Comparison of ENCODE assay signal across 8 mouse cellular contexts in the genomic region with DNA sequence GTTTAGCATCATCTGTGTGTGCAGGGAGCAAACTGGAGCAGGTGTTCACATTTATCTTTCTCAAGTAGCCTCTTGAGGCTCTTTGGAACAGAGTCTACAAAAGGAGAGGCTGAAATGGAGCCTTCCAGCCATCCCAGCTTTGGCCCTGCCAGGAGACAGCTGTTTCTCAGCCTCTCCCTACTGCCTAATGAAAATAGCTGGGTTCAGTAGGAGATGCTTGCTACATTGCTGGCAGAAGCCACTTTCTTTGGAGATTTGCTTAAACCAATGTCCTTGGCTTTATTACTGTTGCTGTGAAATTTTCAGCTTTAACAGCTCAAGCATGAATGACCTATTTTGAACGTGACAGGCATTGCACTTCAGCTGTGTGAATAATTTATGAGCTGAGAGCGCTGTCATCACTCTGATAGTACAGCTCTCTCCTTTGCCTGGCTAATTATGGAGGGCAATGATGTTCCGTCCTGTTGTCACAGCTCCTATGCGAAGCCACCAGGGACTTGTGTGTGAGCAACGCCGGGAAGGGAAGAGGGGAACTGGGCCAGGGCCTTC. TPM values are rescaled to one million over a fixed set of nuclear protein-coding genes. Genes with fewer than 3 reads are reported as not detected.
A peak's percentile ranks its signal among the peaks of the same experiment; 100 is the strongest.
DNase-seq lines count a peak whose midpoint lies in the region; ATAC-seq and TF ChIP-seq lines count a peak whose summit lies in the region.

No protein-coding gene starts in this region.

- no peak for TF ChIP-seq EP300 in stomach, postnatal 0 days (optimal IDR thresholded peaks at IDR 0.05)

- peak; percentile 60 for ATAC-seq in stomach, embryonic 16.5 days (ENCODE audit: insufficient read depth, low FRiP score)
- ATAC-seq in stomach, postnatal 0 days (ENCODE audit: low FRiP score, low TSS enrichment), result no peak; the same call in 1 of the 2 replicates
- peak; percentile 84 for ATAC-seq in hindbrain, embryonic 14.5 days (ENCODE audit: low FRiP score)
- ATAC-seq in kidney, embryonic 15.5 days (replicated peaks; ENCODE audit: low FRiP score), result no peak

- no peaks in the 10 kb centered on the region for H3K9me3 ChIP-seq in stomach, embryonic 16.5 days (replicated peaks; ENCODE audit: control insufficient read depth, low read length)
- H3K9me3 ChIP-seq in stomach, postnatal 0 days (ENCODE audit: control insufficient read depth, low read length), result no peaks in the 10 kb centered on the region
- no peaks in the 10 kb centered on the region for H3K9me3 ChIP-seq in hindbrain, embryonic 14.5 days (ENCODE audit: control insufficient read depth, low read length)
- no peaks in the 10 kb centered on the region for H3K9me3 ChIP-seq in kidney, embryonic 15.5 days (replicated peaks)

- no peaks in the 10 kb centered on the region for H3K4me1 ChIP-seq in stomach, embryonic 16.5 days (ENCODE audit: control insufficient read depth, insufficient read depth, low read length)
- no peaks in the 10 kb centered on the region for H3K4me1 ChIP-seq in stomach, postnatal 0 days (replicated peaks; ENCODE audit: control insufficient read depth, insufficient read depth)
- peaks cover 22% of the 10 kb centered on the region for H3K4me1 ChIP-seq in hindbrain, embryonic 14.5 days (replicated peaks; ENCODE audit: control insufficient read depth, insufficient read depth, low read length)
- H3K4me1 ChIP-seq in kidney, embryonic 15.5 days, result 0 out of 2 replicates have a peak, but pooled peaks cover 6% of the 10 kb centered on the region
- H3K4me1 ChIP-seq in lung, adult 2 months (ENCODE audit: control insufficient read depth, insufficient read depth, low read length), result no peaks in the 10 kb centered on the region; the same call in 1 of the 2 replicates

- TF ChIP-seq POLR2A in lung, adult 2 months (IDR thresholded peaks at IDR 0.05; ENCODE audit: borderline replicate concordance, extremely low read depth, low read depth, low read length), result no peak

- no peaks in the 10 kb centered on the region for H3K27me3 ChIP-seq in stomach, embryonic 16.5 days (ENCODE audit: control insufficient read depth, insufficient read depth, low read length)
- no peaks in the 10 kb centered on the region for H3K27me3 ChIP-seq in stomach, postnatal 0 days (ENCODE audit: control insufficient read depth, insufficient read depth, low read length)
- H3K27me3 ChIP-seq in hindbrain, embryonic 14.5 days (ENCODE audit: control insufficient read depth, insufficient read depth, low read length), result no peaks in the 10 kb centered on the region
- H3K27me3 ChIP-seq in kidney, embryonic 15.5 days, result no peaks in the 10 kb centered on the region

- H3K4me3 ChIP-seq in stomach, embryonic 16.5 days (replicated peaks; ENCODE audit: low read length), result no peak overlapping the region
- no peak overlapping the region for H3K4me3 ChIP-seq in stomach, postnatal 0 days (ENCODE audit: low read depth, low read length)
- H3K4me3 ChIP-seq in hindbrain, embryonic 14.5 days (replicated peaks; ENCODE audit: low read length), result no peak overlapping the region
- H3K4me3 ChIP-seq in kidney, embryonic 15.5 days (replicated peaks), result no peak overlapping the region
- H3K4me3 ChIP-seq in lung, adult 2 months (replicated peaks; ENCODE audit: extremely low read depth, low read depth, low read length), result no peak overlapping the region

- no peak overlapping the region for H3K4me2 ChIP-seq in stomach, embryonic 16.5 days (ENCODE audit: low read depth, low read length)
- no peak overlapping the region for H3K4me2 ChIP-seq in stomach, postnatal 0 days (replicated peaks; ENCODE audit: low read depth)
- H3K4me2 ChIP-seq in hindbrain, embryonic 14.5 days (replicated peaks), result no peak overlapping the region
- H3K4me2 ChIP-seq in kidney, embryonic 15.5 days, result no peak overlapping the region

- no peak for TF ChIP-seq CTCF in stomach, postnatal 0 days (IDR thresholded peaks at IDR 0.05; ENCODE audit: low read depth)
- no peak for TF ChIP-seq CTCF in lung, adult 2 months (IDR thresholded peaks at IDR 0.05; ENCODE audit: insufficient read depth, low read length)

- 70% methylated on average over 6 of the region's 6 CpGs for WGBS in stomach, embryonic 16.5 days
- WGBS in stomach, postnatal 0 days, result 72% methylated on average over 6 of the region's 6 CpGs
- WGBS in hindbrain, embryonic 14.5 days, result 14% methylated on average over 6 of the region's 6 CpGs
- WGBS in kidney, embryonic 15.5 days, result 52% methylated on average over 6 of the region's 6 CpGs
- WGBS in lung, adult 2 months, result 76% methylated on average over 6 of the region's 6 CpGs

- no peak overlapping the region for H3K27ac ChIP-seq in stomach, embryonic 16.5 days (ENCODE audit: low read length)
- no peak overlapping the region for H3K27ac ChIP-seq in stomach, postnatal 0 days (replicated peaks)
- H3K27ac ChIP-seq in hindbrain, embryonic 14.5 days, result peak overlapping the region; percentile 78
- no peak overlapping the region for H3K27ac ChIP-seq in kidney, embryonic 15.5 days

- H3K36me3 ChIP-seq in stomach, embryonic 16.5 days (ENCODE audit: control insufficient read depth, insufficient read depth, low read length), result no peaks in the 10 kb centered on the region
- H3K36me3 ChIP-seq in stomach, postnatal 0 days (ENCODE audit: control insufficient read depth, insufficient read depth, low read length), result no peaks in the 10 kb centered on the region
- H3K36me3 ChIP-seq in hindbrain, embryonic 14.5 days (replicated peaks; ENCODE audit: control insufficient read depth, insufficient read depth), result no peaks in the 10 kb centered on the region
- no peaks in the 10 kb centered on the region for H3K36me3 ChIP-seq in kidney, embryonic 15.5 days

- intact Hi-C loops in gastrocnemius, postnatal 36 days (cut with DNase I), result no loop called here

- DNase-seq in stomach, postnatal 0 days (ENCODE audit: low spot score), result no peak
- peak; percentile 28 to 49 for DNase-seq in gastrocnemius, postnatal 36 days
- no peak for DNase-seq in hindbrain, embryonic 14.5 days (ENCODE audit: low spot score)
- peak; percentile 75 for DNase-seq in retina, embryonic 14.5 days (ENCODE audit: low spot score)
- DNase-seq in lung, adult 2 months, result no peak
- no peak for DNase-seq in thymus, postnatal 10 days (ENCODE audit: low spot score in 2 of 2)

- H3K9ac ChIP-seq in stomach, embryonic 16.5 days (ENCODE audit: low read length), result no peak overlapping the region
- H3K9ac ChIP-seq in stomach, postnatal 0 days (ENCODE audit: low read length), result no peak overlapping the region
- H3K9ac ChIP-seq in hindbrain, embryonic 14.5 days, result no peak overlapping the region
- H3K9ac ChIP-seq in kidney, embryonic 15.5 days, result no peak overlapping the region

RNA-seq across cellular contexts. Expression of a gene that starts 47.2 kb away (rescaled TPM):
- 3.6 and 4.3 TPM in 2 replicates for polyA plus RNA-seq in stomach, embryonic 16.5 days (2015; fragmentation: Nextera tagmentation; extraction: Ambion mirVana)
- 1.6 and 1.8 TPM in 2 replicates for polyA plus RNA-seq in stomach, postnatal 0 days (2015; fragmentation: Nextera tagmentation; extraction: Ambion mirVana)
- total RNA-seq in gastrocnemius, postnatal 36 days (2021), result 1 to 10 TPM; 2.5 to 5.4 TPM
- polyA plus RNA-seq in hindbrain, embryonic 14.5 days (2014; fragmentation: Nextera tagmentation; extraction: Ambion mirVana), result 21.9 and 25.9 TPM in 2 replicates
- polyA plus RNA-seq in kidney, embryonic 15.5 days (2015; fragmentation: Nextera tagmentation; extraction: Ambion mirVana), result 2.7 and 2.8 TPM in 2 replicates
- 5.3 and 8.8 TPM in 2 replicates for polyA plus RNA-seq in lung, adult 2 months (2012; rRNA removed)

Comparison
In these comparisons a context has a peak if more than half of its experiments do, and no peak if none do; other contexts are left out.
1. ATAC-seq: peak in stomach, embryonic 16.5 days (single experiment) and hindbrain, embryonic 14.5 days (single experiment); none in stomach, postnatal 0 days (single experiment) and kidney, embryonic 15.5 days (single experiment).
2. DNase-seq: peak in gastrocnemius, postnatal 36 days (2 of 2) and retina, embryonic 14.5 days (single experiment); none in stomach, postnatal 0 days (single experiment), hindbrain, embryonic 14.5 days (single experiment), lung, adult 2 months (single experiment) and thymus, postnatal 10 days (0 of 2).